Mouse (Mus musculus): ENCODE measurements around the gene Rab20. TPM values are rescaled to one million over a fixed set of nuclear protein-coding genes. Genes with fewer than 3 reads are reported as not detected.
"Not testable (repeated sequence)": the region's sequence is repeated elsewhere in the genome, so short reads cannot be mapped to it uniquely, and the experiment has no call there.

The Rab20 gene
- polyA plus RNA-seq, 1 experiment: 1.6 TPM

DNA sequence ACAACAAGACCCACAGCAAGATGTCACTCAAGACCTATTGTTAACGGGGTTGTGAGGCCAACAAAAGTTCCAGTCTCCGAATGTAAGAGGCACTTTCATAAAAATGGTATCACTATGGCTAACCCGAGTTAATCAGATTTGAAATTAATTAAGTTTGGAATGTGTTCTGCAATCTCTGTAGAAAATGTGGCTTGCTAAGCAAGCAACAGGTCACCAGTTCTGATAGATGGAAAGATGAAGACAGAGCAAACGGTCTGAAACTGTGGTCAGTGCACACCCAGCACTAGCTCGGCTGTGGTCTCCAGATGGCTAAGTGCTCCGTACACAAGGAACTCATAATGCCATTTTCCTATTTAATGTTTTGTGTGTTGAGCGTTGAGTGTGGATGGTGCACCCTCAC is 7.8 kb downstream of the Rab20 start:
- H3K27me3 ChIP-seq (ENCODE audit: control insufficient read depth, insufficient read depth, low read length, poor library complexity, severe bottlenecking): no peaks in the 10 kb centered on the region
- H3K9me3 ChIP-seq (replicated peaks; ENCODE audit: control insufficient read depth, insufficient read depth, low read length, poor library complexity, severe bottlenecking): no peaks in the 10 kb centered on the region
- H3K4me3 ChIP-seq (ENCODE audit: low read depth, low read length): no peak overlapping the region
- no peak for TF ChIP-seq POLR2A (IDR thresholded peaks at IDR 0.05; ENCODE audit: insufficient read depth, low read length)
- TF ChIP-seq CTCF (IDR thresholded peaks at IDR 0.05; ENCODE audit: low read depth, low read length): no peak
- TF ChIP-seq EP300 (IDR thresholded peaks at IDR 0.05; ENCODE audit: insufficient read depth, low read depth, low read length): no peak
- H3K36me3 ChIP-seq (ENCODE audit: control insufficient read depth, insufficient read depth, low read length, poor library complexity, severe bottlenecking): no peaks in the 10 kb centered on the region
- no peak overlapping the region for H3K9ac ChIP-seq (ENCODE audit: low read depth, poor library complexity, severe bottlenecking)
- no peak overlapping the region for H3K27ac ChIP-seq (ENCODE audit: insufficient read depth, low read length)
- H3K4me1 ChIP-seq (ENCODE audit: control insufficient read depth, insufficient read depth, low read length): no peaks in the 10 kb centered on the region

DNA sequence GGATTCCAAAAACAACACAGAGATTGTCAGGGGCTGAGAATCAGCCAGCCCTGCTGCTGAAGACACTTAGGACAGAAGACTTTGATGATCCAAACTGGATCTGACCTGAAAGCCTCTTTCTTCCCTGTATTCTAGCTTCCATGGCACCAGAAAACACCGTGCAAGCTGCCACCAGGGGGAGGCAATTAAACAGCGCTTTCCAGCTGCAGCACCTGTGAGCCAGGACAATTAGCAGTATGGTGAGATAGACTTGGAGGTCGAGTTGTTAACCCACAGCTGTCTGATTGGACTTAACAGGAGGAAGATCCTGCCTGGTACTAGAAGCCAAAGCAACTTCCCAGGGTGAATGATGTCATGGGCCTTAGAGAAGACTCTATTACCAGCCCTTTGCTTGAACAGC is 9.4 kb downstream of the Rab20 start:
- Histone ChIP-seq H3K4me1 (ENCODE audit: control insufficient read depth, insufficient read depth, low read length) (no peaks in the 10 kb centered on the region), H3K9me3 (replicated peaks; ENCODE audit: control insufficient read depth, insufficient read depth, low read length, poor library complexity, severe bottlenecking) (no peaks in the 10 kb centered on the region), H3K9ac (ENCODE audit: low read depth, poor library complexity, severe bottlenecking) (no peak overlapping the region), H3K27me3 (ENCODE audit: control insufficient read depth, insufficient read depth, low read length, poor library complexity, severe bottlenecking) (no peaks in the 10 kb centered on the region), H3K4me3 (ENCODE audit: low read depth, low read length) (no peak overlapping the region), H3K27ac (ENCODE audit: insufficient read depth, low read length) (no peak overlapping the region), H3K36me3 (ENCODE audit: control insufficient read depth, insufficient read depth, low read length, poor library complexity, severe bottlenecking) (no peaks in the 10 kb centered on the region)
- TF ChIP-seq EP300 (IDR thresholded peaks at IDR 0.05; ENCODE audit: insufficient read depth, low read depth, low read length) (no peak), CTCF (IDR thresholded peaks at IDR 0.05; ENCODE audit: low read depth, low read length) (peak; percentile 73)

DNA sequence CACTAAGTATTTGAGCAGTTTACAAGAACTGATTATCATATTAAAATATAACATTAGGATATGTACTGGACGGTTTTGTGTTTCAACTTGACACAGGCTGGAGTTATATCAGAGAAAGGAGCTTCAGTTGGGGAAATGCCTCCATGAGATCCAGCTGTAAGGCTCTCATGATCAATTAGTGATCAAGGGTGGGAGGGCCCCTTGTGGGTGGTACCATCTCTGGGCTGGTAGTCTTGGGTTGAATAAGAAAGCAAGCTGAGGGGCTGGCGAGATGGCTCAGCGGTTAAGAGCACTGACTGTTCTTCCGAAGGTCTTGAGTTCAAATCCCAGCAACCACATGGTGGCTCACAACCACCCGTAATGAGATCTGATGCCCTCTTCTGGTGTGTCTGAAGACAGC is 12.0 kb downstream of the Rab20 start:
- not testable (repeated sequence) for H3K4me3 ChIP-seq (ENCODE audit: low read depth, low read length); H3K27me3 ChIP-seq (ENCODE audit: control insufficient read depth, insufficient read depth, low read length, poor library complexity, severe bottlenecking); H3K9ac ChIP-seq (ENCODE audit: low read depth, poor library complexity, severe bottlenecking); H3K9me3 ChIP-seq (replicated peaks; ENCODE audit: control insufficient read depth, insufficient read depth, low read length, poor library complexity, severe bottlenecking); H3K4me1 ChIP-seq (ENCODE audit: control insufficient read depth, insufficient read depth, low read length); H3K27ac ChIP-seq (ENCODE audit: insufficient read depth, low read length); H3K36me3 ChIP-seq (ENCODE audit: control insufficient read depth, insufficient read depth, low read length, poor library complexity, severe bottlenecking)

DNA sequence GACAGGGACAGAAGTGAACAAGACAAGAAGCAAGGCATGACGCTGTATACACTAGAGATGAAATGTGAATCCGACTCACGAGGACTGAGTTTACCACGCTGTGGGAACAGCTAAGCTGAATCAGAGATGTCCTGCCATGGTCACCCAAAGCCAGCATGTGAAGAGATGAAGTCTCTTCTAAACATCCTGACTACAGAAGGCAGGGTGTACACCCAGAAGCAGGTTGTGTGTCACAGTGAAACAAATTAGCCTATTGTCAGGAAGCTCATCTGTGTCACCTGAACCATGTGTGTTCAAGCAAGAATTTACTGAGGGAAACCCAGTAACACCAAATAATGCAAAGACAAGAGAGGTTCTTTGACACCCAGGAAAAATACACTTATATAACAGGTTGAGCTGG is 12.9 kb downstream of the Rab20 start:
- no peaks in the 10 kb centered on the region for H3K36me3 ChIP-seq (ENCODE audit: control insufficient read depth, insufficient read depth, low read length, poor library complexity, severe bottlenecking)

DNA sequence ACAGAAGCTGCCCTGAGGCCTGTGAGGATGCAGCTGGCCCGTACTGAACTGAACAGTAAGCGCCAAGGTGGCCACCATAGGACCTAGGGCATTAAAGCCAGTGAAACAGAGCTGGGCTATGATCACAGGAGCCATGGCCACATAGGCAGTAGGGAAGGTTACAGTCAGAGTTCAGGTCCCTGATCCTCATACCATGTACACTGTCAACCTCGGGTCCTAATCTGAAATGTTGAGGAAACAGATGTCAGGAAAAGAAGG is 13.9 kb downstream of the Rab20 start:
- Histone ChIP-seq H3K9ac (ENCODE audit: low read depth, poor library complexity, severe bottlenecking) (no peak overlapping the region), H3K27me3 (ENCODE audit: control insufficient read depth, insufficient read depth, low read length, poor library complexity, severe bottlenecking) (no peaks in the 10 kb centered on the region), H3K4me1 (ENCODE audit: control insufficient read depth, insufficient read depth, low read length) (no peaks in the 10 kb centered on the region), H3K4me3 (ENCODE audit: low read depth, low read length) (no peak overlapping the region), H3K9me3 (replicated peaks; ENCODE audit: control insufficient read depth, insufficient read depth, low read length, poor library complexity, severe bottlenecking) (no peaks in the 10 kb centered on the region), H3K36me3 (ENCODE audit: control insufficient read depth, insufficient read depth, low read length, poor library complexity, severe bottlenecking) (no peaks in the 10 kb centered on the region), H3K27ac (ENCODE audit: insufficient read depth, low read length) (no peak overlapping the region)
- TF ChIP-seq EP300 (IDR thresholded peaks at IDR 0.05; ENCODE audit: insufficient read depth, low read depth, low read length) (no peak), POLR2A (IDR thresholded peaks at IDR 0.05; ENCODE audit: insufficient read depth, low read length) (no peak), CTCF (IDR thresholded peaks at IDR 0.05; ENCODE audit: low read depth, low read length) (no peak)

More for the DNA sequence above, 12.9 kb downstream of the Rab20 start:
- Histone ChIP-seq H3K4me3 (ENCODE audit: low read depth, low read length) (no peak overlapping the region), H3K27ac (ENCODE audit: insufficient read depth, low read length) (no peak overlapping the region), H3K9me3 (replicated peaks; ENCODE audit: control insufficient read depth, insufficient read depth, low read length, poor library complexity, severe bottlenecking) (no peaks in the 10 kb centered on the region), H3K9ac (ENCODE audit: low read depth, poor library complexity, severe bottlenecking) (no peak overlapping the region), H3K4me1 (ENCODE audit: control insufficient read depth, insufficient read depth, low read length) (no peaks in the 10 kb centered on the region), H3K27me3 (ENCODE audit: control insufficient read depth, insufficient read depth, low read length, poor library complexity, severe bottlenecking) (no peaks in the 10 kb centered on the region)
- TF ChIP-seq POLR2A (IDR thresholded peaks at IDR 0.05; ENCODE audit: insufficient read depth, low read length): no peak

DNA sequence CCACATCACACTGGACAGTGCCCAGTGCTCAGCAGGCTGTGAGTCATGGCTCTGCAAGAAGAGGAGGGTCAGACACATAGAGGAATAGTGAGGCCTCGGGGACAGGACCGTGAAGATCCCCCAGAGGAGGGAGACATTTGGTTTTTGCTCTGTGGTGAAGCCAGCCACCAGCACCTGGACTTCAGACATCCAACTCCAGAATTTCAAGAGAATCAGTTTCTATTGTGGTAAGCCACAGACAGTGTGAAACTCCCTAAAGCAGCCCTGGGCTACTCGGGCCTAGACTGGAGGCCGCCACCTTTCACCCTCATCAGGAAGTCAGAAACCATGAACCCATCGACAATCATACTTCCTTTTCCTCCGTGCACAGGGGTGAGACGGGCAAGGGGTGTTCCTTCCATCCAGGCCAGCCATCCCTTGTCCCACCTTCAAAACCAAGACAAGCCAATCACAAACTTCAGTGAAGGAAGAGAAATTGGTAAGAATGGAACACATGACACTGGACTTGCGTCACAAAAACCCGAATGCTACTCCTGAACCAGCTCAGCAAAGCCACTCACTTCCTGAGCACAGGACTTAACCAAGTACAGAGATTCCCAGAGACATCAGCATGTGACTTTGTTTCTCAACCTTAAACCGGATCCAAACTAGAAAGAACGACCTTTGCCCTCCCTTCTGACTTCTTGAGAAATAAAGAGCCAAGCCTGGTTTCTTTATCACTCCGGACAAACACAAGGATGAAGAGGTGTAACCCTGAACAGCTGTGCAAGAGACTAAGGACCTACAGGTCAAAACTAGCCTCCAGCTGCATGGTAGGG is 14.4 kb downstream of the Rab20 start:
- TF ChIP-seq CTCF (IDR thresholded peaks at IDR 0.05; ENCODE audit: low read depth, low read length) (no peak), EP300 (IDR thresholded peaks at IDR 0.05; ENCODE audit: insufficient read depth, low read depth, low read length) (no peak), POLR2A (IDR thresholded peaks at IDR 0.05; ENCODE audit: insufficient read depth, low read length) (no peak)
- Histone ChIP-seq H3K4me1 (ENCODE audit: control insufficient read depth, insufficient read depth, low read length) (no peaks in the 10 kb centered on the region), H3K9ac (ENCODE audit: low read depth, poor library complexity, severe bottlenecking) (no peak overlapping the region), H3K27ac (ENCODE audit: insufficient read depth, low read length) (no peak overlapping the region), H3K4me3 (ENCODE audit: low read depth, low read length) (no peak overlapping the region), H3K27me3 (ENCODE audit: control insufficient read depth, insufficient read depth, low read length, poor library complexity, severe bottlenecking) (no peaks in the 10 kb centered on the region), H3K9me3 (replicated peaks; ENCODE audit: control insufficient read depth, insufficient read depth, low read length, poor library complexity, severe bottlenecking) (no peaks in the 10 kb centered on the region), H3K36me3 (ENCODE audit: control insufficient read depth, insufficient read depth, low read length, poor library complexity, severe bottlenecking) (no peaks in the 10 kb centered on the region)
